Mouse (Mus musculus): ENCODE data around the gene Nrn1. TPM values are rescaled to one million over a fixed set of nuclear protein-coding genes. Genes with fewer than 3 reads are reported as not detected.
A peak's percentile ranks its signal among the peaks of the same experiment; 100 is the strongest.

The Nrn1 gene
- polyA plus RNA-seq, 1 experiment = 5.1 TPM

DNA sequence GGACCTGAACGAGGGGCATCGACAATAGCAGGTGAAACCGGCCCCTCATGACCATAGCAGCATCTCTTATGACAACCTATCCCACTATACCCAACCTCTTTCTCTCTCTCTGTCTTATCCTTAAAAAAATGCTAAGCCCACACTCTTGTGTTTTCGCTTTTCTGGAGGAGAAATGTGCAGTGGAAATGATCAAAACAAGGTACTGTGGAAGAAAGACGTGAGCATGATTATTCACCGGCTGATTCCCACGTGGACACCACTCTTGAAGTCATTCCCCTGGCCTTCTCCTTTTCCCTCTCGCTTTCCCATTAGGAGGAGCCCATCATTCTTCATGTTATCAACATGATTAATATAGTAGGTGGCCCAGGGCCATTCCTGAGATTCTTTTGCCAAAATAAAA lies 9.1 kb downstream of the Nrn1 start:
- H3K4me2 ChIP-seq (ENCODE audit: low read depth) = no peak overlapping the region
- H3K27me3 ChIP-seq (ENCODE audit: control insufficient read depth, insufficient read depth, insufficient read length) = no peaks in the 10 kb centered on the region
- H3K79me2 ChIP-seq (ENCODE audit: control insufficient read depth, insufficient read depth) = no peaks in the 10 kb centered on the region
- TF ChIP-seq MYOD1 (IDR thresholded peaks at IDR 0.05; ENCODE audit: control insufficient read depth in 1 of 3, insufficient read length in 2 of 3, low read depth in 2 of 3) (no peak), POLR2A (IDR thresholded peaks at IDR 0.05; ENCODE audit: insufficient read length, low read depth) (no peak), POLR2AphosphoS2 (IDR thresholded peaks at IDR 0.05; ENCODE audit: insufficient read length, low read depth) (no peak), TCF12 (IDR thresholded peaks at IDR 0.05; ENCODE audit: insufficient read depth, poor library complexity, severe bottlenecking) (no peak), REST (IDR thresholded peaks at IDR 0.05; ENCODE audit: insufficient read depth, insufficient read length) (no peak), E2F4 (IDR thresholded peaks at IDR 0.05; ENCODE audit: insufficient read depth) (no peak), MAX (IDR thresholded peaks at IDR 0.05; ENCODE audit: low read depth) (no peak), MYOG (IDR thresholded peaks at IDR 0.05; ENCODE audit: control insufficient read depth in 1 of 3, insufficient read depth in 1 of 3, insufficient read length in 2 of 3, low read depth in 2 of 3) (no peak), CEBPB (IDR thresholded peaks at IDR 0.05; ENCODE audit: insufficient read depth, poor library complexity, severe bottlenecking) (no peak), TCF3 (IDR thresholded peaks at IDR 0.05; ENCODE audit: insufficient read length, low read depth) (no peak), USF1 (IDR thresholded peaks at IDR 0.05; ENCODE audit: low read depth) (no peak), SRF (IDR thresholded peaks at IDR 0.05; ENCODE audit: control insufficient read depth, insufficient read length, low read depth) (no peak)
- H3ac ChIP-seq (ENCODE audit: control insufficient read depth, insufficient read length) = no peak overlapping the region
- H3K36me3 ChIP-seq (ENCODE audit: control insufficient read depth, insufficient read depth) = no peaks in the 10 kb centered on the region
- H3K4me3 ChIP-seq = no peak overlapping the region

DNA sequence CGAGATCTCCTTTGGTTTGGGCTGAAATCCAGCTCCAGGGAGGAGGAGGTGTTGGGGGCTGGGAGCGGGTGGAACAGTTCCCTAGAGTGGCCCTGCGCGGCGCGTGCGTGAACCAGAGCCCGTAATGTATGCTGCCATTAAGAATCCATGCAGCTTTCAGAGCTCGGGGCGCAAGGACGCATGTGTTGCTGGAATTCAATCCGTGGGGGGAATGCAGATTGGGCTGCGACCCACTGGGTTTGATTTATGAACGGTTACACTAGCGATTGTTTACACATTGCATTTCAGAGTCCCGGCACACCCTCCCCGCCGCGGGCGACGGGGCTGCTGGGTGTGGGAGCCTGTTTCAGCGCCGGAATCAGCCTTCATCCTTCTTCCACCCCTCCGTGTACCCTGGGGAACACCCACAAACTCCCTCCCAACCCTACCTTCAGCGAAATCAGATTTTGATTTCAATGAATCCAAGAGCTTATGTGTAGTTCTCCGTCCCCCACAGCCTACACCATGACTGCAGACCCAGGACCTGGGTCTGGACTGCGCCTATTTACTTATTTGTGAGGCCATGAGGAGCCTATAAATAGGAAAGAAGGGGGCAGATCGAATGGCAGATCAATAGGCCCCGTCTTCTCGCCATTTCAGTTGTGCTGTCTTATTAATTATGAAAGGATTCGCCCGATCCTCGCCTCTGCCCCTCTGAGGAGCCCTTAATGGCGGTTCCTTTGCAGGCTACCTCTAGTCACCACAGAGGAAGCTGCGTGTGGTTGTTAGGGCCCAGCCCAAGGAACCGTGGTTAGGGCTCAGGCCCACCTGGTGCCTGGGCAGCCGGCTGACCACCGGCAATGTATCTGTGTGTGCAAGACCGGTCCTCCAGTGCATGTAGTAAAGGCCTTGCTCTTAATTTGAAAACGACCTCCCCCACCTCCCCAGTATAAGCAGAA lies 10.1 kb downstream of the Nrn1 start:
- H3K27me3 ChIP-seq (ENCODE audit: control insufficient read depth, insufficient read depth, insufficient read length) = no peaks in the 10 kb centered on the region
- H3K79me2 ChIP-seq (ENCODE audit: control insufficient read depth, insufficient read depth) = no peaks in the 10 kb centered on the region
- no peak for TF ChIP-seq MAX (IDR thresholded peaks at IDR 0.05; ENCODE audit: low read depth)
- TF ChIP-seq REST (IDR thresholded peaks at IDR 0.05; ENCODE audit: insufficient read depth, insufficient read length) = no peak
- no peak for TF ChIP-seq TCF12 (IDR thresholded peaks at IDR 0.05; ENCODE audit: insufficient read depth, poor library complexity, severe bottlenecking)
- no peak for TF ChIP-seq POLR2A (IDR thresholded peaks at IDR 0.05; ENCODE audit: insufficient read length, low read depth)
- no peak for TF ChIP-seq USF1 (IDR thresholded peaks at IDR 0.05; ENCODE audit: low read depth)
- no peak for TF ChIP-seq TCF3 (IDR thresholded peaks at IDR 0.05; ENCODE audit: insufficient read length, low read depth)
- no peak for TF ChIP-seq MYOG (IDR thresholded peaks at IDR 0.05; ENCODE audit: control insufficient read depth in 1 of 3, insufficient read depth in 1 of 3, insufficient read length in 2 of 3, low read depth in 2 of 3)
- no peak overlapping the region for H3K4me3 ChIP-seq
- H3K4me2 ChIP-seq (ENCODE audit: low read depth) = peak overlapping the region; percentile 12
- H3K36me3 ChIP-seq (ENCODE audit: control insufficient read depth, insufficient read depth) = no peaks in the 10 kb centered on the region
- H3ac ChIP-seq (ENCODE audit: control insufficient read depth, insufficient read length) = no peak overlapping the region

DNA sequence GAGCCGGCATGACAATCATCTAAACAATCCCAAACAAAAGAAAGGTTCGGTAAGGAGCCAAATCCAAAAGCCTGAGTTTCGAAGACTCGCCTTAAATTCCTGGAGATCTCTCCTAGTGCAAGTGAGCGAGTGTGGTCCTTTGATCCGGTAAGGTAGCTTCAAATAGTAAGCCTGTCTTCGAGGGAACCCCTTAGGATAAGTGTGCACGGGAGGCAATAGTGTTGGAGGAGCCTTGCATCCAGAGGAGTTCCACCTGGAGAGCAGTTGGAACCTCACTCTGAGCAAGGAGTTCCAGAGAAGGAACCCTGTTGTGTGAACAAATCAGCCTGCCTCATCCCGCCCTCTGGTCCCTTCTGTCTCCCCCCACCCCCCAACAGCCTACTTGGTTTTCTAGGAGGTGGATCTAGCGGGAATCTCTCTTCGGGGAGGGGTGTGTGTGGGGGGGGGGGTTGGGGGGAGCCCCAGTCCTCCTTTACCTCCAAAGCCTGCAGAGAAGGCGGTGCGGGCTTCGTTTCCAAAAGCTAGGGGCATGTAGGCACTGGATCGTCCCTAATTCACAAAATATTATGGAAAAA lies 11.1 kb downstream of the Nrn1 start:
- H3K4me3 ChIP-seq = no peak overlapping the region
- H3K36me3 ChIP-seq (ENCODE audit: control insufficient read depth, insufficient read depth) = no peaks in the 10 kb centered on the region

DNA sequence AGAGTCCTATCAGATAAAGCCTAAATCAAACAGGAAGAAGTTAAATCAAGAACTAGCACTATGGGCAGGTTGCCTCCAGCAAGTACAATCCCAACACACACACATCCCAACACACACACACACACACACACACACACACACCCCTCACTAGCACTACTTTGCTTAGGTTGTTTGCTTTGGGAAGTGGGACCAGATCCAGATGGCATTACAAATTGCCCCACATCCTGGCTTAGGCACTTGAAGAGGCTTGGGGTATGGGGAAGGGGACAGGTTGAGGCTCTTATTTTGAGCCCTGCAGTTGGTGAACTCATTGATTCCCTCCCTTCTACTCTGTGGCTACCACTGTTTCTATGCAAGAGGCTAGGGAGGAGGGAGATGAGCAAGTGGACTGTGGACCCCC lies 12.6 kb downstream of the Nrn1 start:
- TF ChIP-seq MYOD1 (IDR thresholded peaks at IDR 0.05; ENCODE audit: control insufficient read depth in 1 of 3, insufficient read length in 2 of 3, low read depth in 2 of 3) (no peak), USF1 (IDR thresholded peaks at IDR 0.05; ENCODE audit: low read depth) (no peak), MAX (IDR thresholded peaks at IDR 0.05; ENCODE audit: low read depth) (no peak), POLR2AphosphoS2 (IDR thresholded peaks at IDR 0.05; ENCODE audit: insufficient read length, low read depth) (no peak), MYOG (IDR thresholded peaks at IDR 0.05; ENCODE audit: control insufficient read depth in 1 of 3, insufficient read depth in 1 of 3, insufficient read length in 2 of 3, low read depth in 2 of 3) (no peak), E2F4 (IDR thresholded peaks at IDR 0.05; ENCODE audit: insufficient read depth) (no peak), SRF (IDR thresholded peaks at IDR 0.05; ENCODE audit: control insufficient read depth, insufficient read length, low read depth) (no peak), TCF12 (IDR thresholded peaks at IDR 0.05; ENCODE audit: insufficient read depth, poor library complexity, severe bottlenecking) (no peak), CEBPB (IDR thresholded peaks at IDR 0.05; ENCODE audit: insufficient read depth, poor library complexity, severe bottlenecking) (no peak), TCF3 (IDR thresholded peaks at IDR 0.05; ENCODE audit: insufficient read length, low read depth) (no peak), POLR2A (IDR thresholded peaks at IDR 0.05; ENCODE audit: insufficient read length, low read depth) (no peak), REST (IDR thresholded peaks at IDR 0.05; ENCODE audit: insufficient read depth, insufficient read length) (no peak)
- Histone ChIP-seq H3K4me3 (no peak overlapping the region), H3K4me2 (ENCODE audit: low read depth) (no peak overlapping the region), H3ac (ENCODE audit: control insufficient read depth, insufficient read length) (no peak overlapping the region), H3K36me3 (ENCODE audit: control insufficient read depth, insufficient read depth) (no peaks in the 10 kb centered on the region), H3K27me3 (ENCODE audit: control insufficient read depth, insufficient read depth, insufficient read length) (no peaks in the 10 kb centered on the region), H3K79me2 (ENCODE audit: control insufficient read depth, insufficient read depth) (no peaks in the 10 kb centered on the region)

More for the DNA sequence above, 11.1 kb downstream of the Nrn1 start:
- no peaks in the 10 kb centered on the region for H3K79me2 ChIP-seq (ENCODE audit: control insufficient read depth, insufficient read depth)
- H3ac ChIP-seq (ENCODE audit: control insufficient read depth, insufficient read length) = no peak overlapping the region
- H3K4me2 ChIP-seq (ENCODE audit: low read depth) = no peak overlapping the region
- TF ChIP-seq USF1 (IDR thresholded peaks at IDR 0.05; ENCODE audit: low read depth) (no peak), MAX (IDR thresholded peaks at IDR 0.05; ENCODE audit: low read depth) (no peak), POLR2AphosphoS2 (IDR thresholded peaks at IDR 0.05; ENCODE audit: insufficient read length, low read depth) (no peak), TCF3 (IDR thresholded peaks at IDR 0.05; ENCODE audit: insufficient read length, low read depth) (no peak), E2F4 (IDR thresholded peaks at IDR 0.05; ENCODE audit: insufficient read depth) (no peak), TCF12 (IDR thresholded peaks at IDR 0.05; ENCODE audit: insufficient read depth, poor library complexity, severe bottlenecking) (no peak), MYOD1 (IDR thresholded peaks at IDR 0.05; ENCODE audit: control insufficient read depth in 1 of 3, insufficient read length in 2 of 3, low read depth in 2 of 3) (no peak), SRF (IDR thresholded peaks at IDR 0.05; ENCODE audit: control insufficient read depth, insufficient read length, low read depth) (no peak), CEBPB (IDR thresholded peaks at IDR 0.05; ENCODE audit: insufficient read depth, poor library complexity, severe bottlenecking) (no peak), REST (IDR thresholded peaks at IDR 0.05; ENCODE audit: insufficient read depth, insufficient read length) (no peak), MYOG (IDR thresholded peaks at IDR 0.05; ENCODE audit: control insufficient read depth in 1 of 3, insufficient read depth in 1 of 3, insufficient read length in 2 of 3, low read depth in 2 of 3) (no peak), POLR2A (IDR thresholded peaks at IDR 0.05; ENCODE audit: insufficient read length, low read depth) (no peak)
- no peaks in the 10 kb centered on the region for H3K27me3 ChIP-seq (ENCODE audit: control insufficient read depth, insufficient read depth, insufficient read length)

All from myocyte (in vitro differentiated cells).